In the genomic region with DNA sequence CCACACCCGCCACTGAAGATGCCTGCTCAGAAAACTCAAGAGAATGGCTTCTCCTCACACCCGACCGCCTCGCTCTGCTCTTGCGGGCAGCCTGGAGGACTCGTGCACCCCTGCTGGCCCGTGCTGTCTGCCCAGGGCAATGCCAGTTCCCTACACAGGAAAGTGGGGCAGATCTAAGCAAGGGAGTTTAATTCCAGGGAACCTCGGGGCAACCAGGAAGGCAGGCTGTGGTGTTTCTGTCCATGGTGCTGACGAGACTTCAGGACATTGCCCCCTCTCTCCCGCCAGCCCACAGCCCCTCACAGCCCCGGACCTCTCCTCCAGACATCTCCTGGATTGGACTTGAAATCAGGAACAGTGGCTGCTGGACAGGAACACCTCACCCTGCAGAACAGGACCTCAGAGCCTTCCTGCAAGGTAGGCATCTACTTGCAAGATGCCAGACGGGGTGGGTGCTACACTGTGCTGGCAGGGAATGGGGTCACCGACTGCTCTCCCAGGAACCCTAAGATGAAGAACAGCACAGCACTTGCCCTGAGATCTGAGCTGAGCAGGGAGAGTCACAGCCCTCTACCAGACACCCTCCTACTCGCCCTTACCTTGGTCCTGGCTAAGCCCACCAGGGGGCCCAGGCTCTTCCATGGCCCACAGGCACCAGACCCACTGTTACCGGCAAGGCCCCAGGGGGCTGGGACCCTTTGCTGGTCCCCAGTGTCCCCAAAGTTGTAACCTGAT, we compare ENCODE assay signal across 8 mouse cellular contexts. TPM values are rescaled to one million over a fixed set of nuclear protein-coding genes. Genes with fewer than 3 reads are reported as not detected.
DNase-seq lines count a peak whose midpoint lies in the region; ATAC-seq and TF ChIP-seq lines count a peak whose summit lies in the region.

No protein-coding gene starts in this region.

- H3K9ac ChIP-seq in limb, embryonic 12.5 days (replicated peaks): no peak overlapping the region
- peak overlapping the region; percentile 38; the same call in 1 of the 2 replicates for H3K9ac ChIP-seq in neural tube, embryonic 13.5 days

- H3K27me3 ChIP-seq in thymus, adult 2 months (ENCODE audit: control insufficient read depth, insufficient read depth, low read length): no peaks in the 10 kb centered on the region
- peaks cover 23% of the 10 kb centered on the region for H3K27me3 ChIP-seq in limb, embryonic 12.5 days
- peaks cover 8% of the 10 kb centered on the region; the same call in 1 of the 2 replicates for H3K27me3 ChIP-seq in neural tube, embryonic 13.5 days

- 0 out of 2 replicates have a peak, but pooled peaks cover 2% of the 10 kb centered on the region for H3K4me1 ChIP-seq in thymus, adult 2 months (replicated peaks; ENCODE audit: control insufficient read depth, insufficient read depth, low read length)
- H3K4me1 ChIP-seq in limb, embryonic 12.5 days (replicated peaks): peaks cover 23% of the 10 kb centered on the region
- peaks cover 75% of the 10 kb centered on the region for H3K4me1 ChIP-seq in neural tube, embryonic 13.5 days (replicated peaks)

- no peak overlapping the region for H3K27ac ChIP-seq in thymus, adult 2 months (ENCODE audit: control insufficient read depth, insufficient read depth, low read length)
- no peak overlapping the region for H3K27ac ChIP-seq in limb, embryonic 12.5 days
- H3K27ac ChIP-seq in neural tube, embryonic 13.5 days (replicated peaks): no peak overlapping the region

- peak; percentile 37; the same call in 1 of the 2 replicates for ATAC-seq in limb, embryonic 12.5 days (ENCODE audit: insufficient number of reproducible peaks, insufficient read depth, low FRiP score, low TSS enrichment, low read depth)
- ATAC-seq in neural tube, embryonic 13.5 days (ENCODE audit: low read depth): peak; percentile 45

- no peak for TF ChIP-seq CTCF in thymus, adult 2 months (IDR thresholded peaks at IDR 0.05; ENCODE audit: borderline replicate concordance, control insufficient read depth, extremely low read depth, insufficient read depth, low read length, poor library complexity)

- H3K9me3 ChIP-seq in limb, embryonic 12.5 days: no peaks in the 10 kb centered on the region
- H3K9me3 ChIP-seq in neural tube, embryonic 13.5 days: no peaks in the 10 kb centered on the region

- peak; percentile 11 for DNase-seq in thymus, adult 2 months
- no peak for DNase-seq in thymus, postnatal 25 days
- peak; percentile 83 to 85 for DNase-seq in cerebellum, postnatal 10 days
- peak; percentile 31 to 61 for DNase-seq in heart, postnatal 10 days
- no peak for DNase-seq in frontal cortex, postnatal 25 days (ENCODE audit: low spot score in 2 of 2)
- no peak for DNase-seq in B cell, adult 2 months

- no peaks in the 10 kb centered on the region for H3K36me3 ChIP-seq in thymus, adult 2 months (ENCODE audit: control insufficient read depth, insufficient read depth, low read length)
- no peaks in the 10 kb centered on the region for H3K36me3 ChIP-seq in limb, embryonic 12.5 days
- no peaks in the 10 kb centered on the region for H3K36me3 ChIP-seq in neural tube, embryonic 13.5 days

- TF ChIP-seq POLR2A in thymus, adult 2 months (IDR thresholded peaks at IDR 0.05; ENCODE audit: control insufficient read depth, extremely low read depth, insufficient read depth, low read length, poor library complexity): no peak

- H3K4me3 ChIP-seq in thymus, adult 2 months (ENCODE audit: control insufficient read depth, insufficient read depth, low read length): no peak overlapping the region
- 0 out of 2 replicates have a peak overlapping the region, but pooled peaks have one; percentile 1 for H3K4me3 ChIP-seq in limb, embryonic 12.5 days (replicated peaks)
- H3K4me3 ChIP-seq in neural tube, embryonic 13.5 days: peak overlapping the region; percentile 18

- intact Hi-C loops in heart, postnatal 10 days (cut with DNase I): no loop called here

- H3K4me2 ChIP-seq in limb, embryonic 12.5 days: peak overlapping the region; percentile 30; the same call in 1 of the 2 replicates
- H3K4me2 ChIP-seq in neural tube, embryonic 13.5 days: peak overlapping the region; percentile 36

- WGBS in thymus, adult 2 months: 13% methylated on average over 15 of the region's 15 CpGs
- WGBS in limb, embryonic 12.5 days: 6% methylated on average over 15 of the region's 15 CpGs
- 6% methylated on average over 15 of the region's 15 CpGs for WGBS in neural tube, embryonic 13.5 days

RNA-seq across cellular contexts. Expression of a gene that starts 37.8 kb away (rescaled TPM):
- 7.6 and 10.0 TPM in 2 replicates for polyA plus RNA-seq in thymus, adult 2 months (2012; rRNA removed)
- total RNA-seq in heart, postnatal 10 days (2021): not detected
- 2.3 and 3.4 TPM in 2 replicates for polyA plus RNA-seq in limb, embryonic 12.5 days (2016; fragmentation: Nextera tagmentation; extraction: Ambion mirVana)
- polyA plus RNA-seq in neural tube, embryonic 13.5 days (2015; fragmentation: Nextera tagmentation; extraction: Ambion mirVana): 6.1 and 6.2 TPM in 2 replicates

RNA-seq across cellular contexts. Expression of a gene that starts 48.0 kb away (rescaled TPM):
- 32.8 and 38.0 TPM in 2 replicates for polyA plus RNA-seq in thymus, adult 2 months (2012; rRNA removed)
- 10 to 100 TPM; 18.4 to 23.7 TPM for total RNA-seq in heart, postnatal 10 days (2021)
- polyA plus RNA-seq in limb, embryonic 12.5 days (2016; fragmentation: Nextera tagmentation; extraction: Ambion mirVana): 20.8 and 21.9 TPM in 2 replicates
- 15.9 and 17.8 TPM in 2 replicates for polyA plus RNA-seq in neural tube, embryonic 13.5 days (2015; fragmentation: Nextera tagmentation; extraction: Ambion mirVana)

RNA-seq across cellular contexts. Expression of a gene that starts 54.8 kb away (rescaled TPM):
- polyA plus RNA-seq in thymus, adult 2 months (2012; rRNA removed): 121 and 155 TPM in 2 replicates
- 10 to 100 TPM; 36.5 to 36.8 TPM for total RNA-seq in heart, postnatal 10 days (2021)
- 56.3 and 60.5 TPM in 2 replicates for polyA plus RNA-seq in limb, embryonic 12.5 days (2016; fragmentation: Nextera tagmentation; extraction: Ambion mirVana)
- 36.6 and 36.8 TPM in 2 replicates for polyA plus RNA-seq in neural tube, embryonic 13.5 days (2015; fragmentation: Nextera tagmentation; extraction: Ambion mirVana)

RNA-seq across cellular contexts. Expression of a gene that starts 58.0 kb away (rescaled TPM):
- 4.1 and 5.6 TPM in 2 replicates for polyA plus RNA-seq in thymus, adult 2 months (2012; rRNA removed)
- not detected for total RNA-seq in heart, postnatal 10 days (2021)
- 0.54 and 1.1 TPM in 2 replicates for polyA plus RNA-seq in limb, embryonic 12.5 days (2016; fragmentation: Nextera tagmentation; extraction: Ambion mirVana)
- 119 and 125 TPM in 2 replicates for polyA plus RNA-seq in neural tube, embryonic 13.5 days (2015; fragmentation: Nextera tagmentation; extraction: Ambion mirVana)

Comparison
In these comparisons a context has a peak if more than half of its experiments do, and no peak if none do; other contexts are left out.
1. DNase-seq: peak in thymus, adult 2 months (single experiment), cerebellum, postnatal 10 days (2 of 2) and heart, postnatal 10 days (2 of 2); none in thymus, postnatal 25 days (single experiment), frontal cortex, postnatal 25 days (0 of 2) and B cell, adult 2 months (0 of 2).